Mouse (Mus musculus) hindlimb bud, embryonic 11.5 days (tissue): ENCODE data around the gene Fam151b.
A peak's percentile ranks its signal among the peaks of the same experiment; 100 is the strongest.

Experiments used
- DNase-seq: peaks from one replicate; pipeline ENCODE4 v3.0.0-alpha.2; 2012; ENCODE audit warnings: low read depth, low spot score; ENCODE audit errors: extremely low spot score

Gene Fam151b

GRCm38 (mm10) chr13:92483852-92484463, at the start of gene Fam151b:
TSS of gene Fam151b (minus strand) at chr13:92484015.
- DNase-seq, result peak; percentile 91

DNA sequence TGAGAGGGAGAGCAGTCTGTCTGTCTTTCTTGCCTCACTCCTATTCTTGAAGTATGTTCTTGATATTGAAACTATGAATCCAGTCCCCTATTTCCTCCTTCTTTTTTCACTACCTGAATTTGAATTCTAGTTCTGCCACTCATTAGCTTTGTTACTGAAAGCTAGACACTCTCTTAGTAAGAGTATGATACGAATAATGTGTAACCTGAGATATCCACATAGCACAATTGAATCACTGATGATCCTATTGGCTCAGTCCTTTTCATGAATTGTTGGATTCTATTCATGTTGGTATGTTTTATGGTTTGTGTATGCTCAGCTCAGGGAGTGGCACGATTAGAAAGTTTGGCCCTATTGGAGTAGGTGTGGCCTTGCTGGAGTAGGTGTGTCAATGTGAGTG, 48.4 kb upstream of the Fam151b start:
- DNase-seq, result no peak

DNA sequence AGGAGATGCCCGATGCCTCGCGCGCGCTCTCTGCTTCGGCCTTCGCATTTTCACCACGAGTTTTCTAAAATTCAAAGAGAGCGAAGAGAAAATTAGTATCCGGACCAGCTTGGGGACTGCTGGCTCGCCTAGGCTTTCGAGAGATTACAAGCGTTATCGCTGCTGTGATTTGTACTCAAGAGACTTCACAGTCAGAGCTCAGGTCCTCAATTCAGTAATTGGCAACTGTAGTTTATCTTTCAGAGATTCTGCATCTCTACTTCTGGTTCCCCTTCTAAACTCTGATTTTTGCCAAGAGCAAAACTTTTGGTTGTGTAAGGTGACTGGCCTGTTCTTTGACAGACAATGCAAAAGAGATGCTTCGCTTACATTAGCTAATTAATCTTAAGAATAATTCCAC, 47.4 kb upstream of the Fam151b start:
- DNase-seq, result no peak

DNA sequence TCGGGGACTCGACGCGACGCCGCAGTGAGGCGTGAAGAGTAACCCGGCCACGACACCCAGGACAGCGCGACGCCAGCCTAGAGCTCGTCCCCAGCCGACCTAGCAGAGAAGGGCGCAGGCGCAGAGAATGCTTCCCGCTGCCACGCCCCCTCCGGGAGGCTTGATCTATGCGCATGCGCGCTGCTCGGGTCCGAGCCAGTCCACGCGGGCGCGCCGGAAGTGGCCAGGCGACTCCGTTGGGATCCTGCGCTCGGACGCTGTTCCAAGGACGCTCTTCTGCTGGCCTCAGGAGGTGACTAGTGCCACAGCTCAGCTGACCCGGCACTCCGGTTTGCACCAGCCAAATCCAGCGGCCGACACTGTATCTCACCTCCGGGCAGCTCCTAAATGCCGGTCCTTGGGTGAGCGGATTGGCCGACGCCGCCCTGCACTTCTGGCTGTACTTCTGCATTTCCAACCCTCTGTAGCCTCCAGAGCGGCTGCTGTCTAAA, 47.0 kb upstream of the Fam151b start, which contains the start of gene Zfyve16:
Gene Zfyve16, minus strand, starts transcription at position 148 of the 491 bp plus-strand sequence.
- DNase-seq, result peak; percentile 86

DNA sequence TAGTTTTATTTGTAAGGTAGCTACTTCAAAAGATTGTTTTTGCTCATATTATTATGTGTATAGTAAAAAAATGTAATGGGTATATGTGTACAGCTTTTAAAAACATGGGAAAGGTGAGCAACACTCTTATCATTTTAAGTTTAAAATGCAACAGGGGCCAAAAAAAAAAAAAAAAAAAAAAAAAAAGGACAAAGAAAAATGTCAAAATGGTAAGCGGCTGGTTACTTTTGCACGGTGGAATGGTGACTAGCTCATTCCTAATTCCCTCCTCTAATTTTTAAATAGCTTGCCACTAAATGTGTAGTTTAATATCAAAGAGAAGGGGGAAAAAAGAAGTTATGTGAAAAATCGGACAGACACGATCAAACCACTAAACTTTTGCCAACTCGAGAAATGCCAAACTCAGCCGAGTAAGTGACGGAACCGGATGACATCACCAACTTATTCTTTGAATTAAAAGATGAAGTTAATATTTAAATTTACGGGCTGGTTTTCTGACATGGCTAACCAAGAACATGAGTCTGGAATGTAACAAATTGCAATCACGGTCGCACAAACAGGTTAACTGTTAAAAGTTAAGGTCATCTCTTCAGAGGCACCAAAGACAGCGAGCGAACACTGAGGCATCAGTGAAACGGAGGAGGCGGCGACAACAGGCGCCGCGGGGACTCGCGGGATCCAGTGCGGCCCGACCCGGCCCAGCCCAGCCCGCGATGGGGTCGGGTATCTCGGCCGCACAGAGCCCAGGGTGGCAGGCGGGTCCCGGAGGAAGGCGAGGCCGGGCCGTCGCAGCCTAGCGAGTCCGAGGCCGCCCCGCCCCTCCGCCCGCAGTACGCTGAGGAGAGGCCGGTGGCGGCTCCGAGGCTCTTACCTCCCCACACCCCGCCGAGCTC, 46.3 kb upstream of the Fam151b start:
- peak; percentile 35 for DNase-seq

DNA sequence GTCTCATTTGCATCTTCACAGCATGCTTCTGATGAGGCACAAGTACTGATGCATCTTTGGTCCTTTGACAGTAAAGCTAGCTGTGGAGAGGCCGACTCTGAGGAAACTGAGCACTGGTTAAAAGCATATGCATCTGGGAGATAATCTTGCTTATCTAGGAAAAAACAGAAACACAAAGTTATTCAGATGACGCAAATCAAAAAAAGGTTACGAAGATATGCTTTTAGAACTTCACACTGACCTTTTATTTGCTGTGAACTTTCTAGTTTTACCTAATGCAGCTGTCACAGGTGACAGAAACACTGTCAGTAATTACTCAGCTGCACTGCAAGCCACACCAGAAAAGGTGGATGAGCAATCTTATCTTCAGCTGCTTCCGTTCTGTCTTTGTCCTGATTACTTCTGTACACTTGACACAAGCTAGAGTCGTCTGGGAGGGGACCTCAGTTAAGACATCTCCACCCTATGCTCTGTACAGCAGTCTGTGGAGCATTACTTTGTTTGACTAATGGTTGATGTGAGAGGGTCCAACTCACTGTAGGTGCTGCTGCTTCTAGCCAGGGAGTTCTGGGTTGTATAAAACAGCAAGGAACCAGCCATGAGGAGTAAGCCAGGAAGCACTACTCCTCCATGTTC, 39.5 kb upstream of the Fam151b start:
- no peak for DNase-seq

DNA sequence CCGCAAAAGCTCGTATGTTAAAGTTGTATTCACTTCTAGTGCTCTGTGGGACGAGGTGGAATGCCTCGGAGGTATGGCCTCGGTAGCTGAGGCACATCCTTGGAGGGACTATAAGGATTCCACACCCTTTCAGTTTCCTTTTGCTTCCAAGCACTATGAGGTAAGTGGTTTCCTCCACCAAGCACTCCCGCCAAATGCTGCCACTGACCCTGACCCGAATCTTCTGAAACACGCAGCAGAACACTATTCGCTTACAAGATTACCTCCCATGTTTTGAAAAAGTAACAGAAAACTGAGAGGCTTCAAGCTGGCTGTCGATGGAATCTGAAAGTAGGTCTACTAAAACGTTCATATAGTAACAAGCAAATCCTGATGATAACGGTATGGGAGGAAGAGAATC, 21.1 kb upstream of the Fam151b start:
- DNase-seq, result no peak

GRCm38 (mm10) chr13:92491923-92492322, 8.1 kb upstream of the Fam151b start:
- DNase-seq, result no peak

DNA sequence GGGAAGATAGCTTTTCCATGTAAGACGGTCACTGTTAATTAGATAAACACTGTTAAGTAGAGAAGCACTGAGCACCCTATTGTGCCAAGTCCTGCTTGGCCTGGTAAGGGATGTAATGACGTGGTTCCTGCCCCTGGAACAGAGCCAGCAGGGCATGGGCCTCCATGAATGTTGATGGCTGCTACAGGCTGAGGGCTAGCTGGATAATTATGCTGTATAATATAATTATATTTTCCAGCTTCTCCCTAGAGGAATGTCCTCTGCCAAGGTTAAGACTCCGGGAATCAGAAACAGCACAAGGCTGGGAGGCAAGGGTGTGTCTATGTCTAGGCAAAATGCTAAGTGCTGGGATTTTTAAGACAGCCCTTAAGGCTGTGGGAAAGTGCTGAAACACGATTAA, 7.0 kb upstream of the Fam151b start:
- DNase-seq, result no peak

DNA sequence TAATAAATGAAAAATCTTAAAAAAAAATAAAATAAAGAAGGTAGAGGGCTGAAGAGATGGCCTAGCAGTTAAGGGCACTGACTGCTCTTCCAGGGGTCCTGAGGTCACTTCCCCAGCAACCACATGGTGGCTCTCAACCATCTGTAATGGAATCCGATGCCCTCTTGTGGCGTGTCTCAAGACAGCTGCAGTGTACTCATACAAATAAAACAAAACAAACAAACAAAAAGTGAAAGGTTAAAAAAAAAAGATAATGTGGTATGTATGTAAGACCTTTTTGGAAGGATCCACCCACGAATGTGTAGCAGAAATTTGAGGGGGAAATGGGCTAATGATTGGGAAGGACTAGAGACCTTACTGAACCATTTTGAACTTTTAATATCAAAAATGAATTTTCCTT, 467 bp downstream of the Fam151b start:
- no peak for DNase-seq

- no peak for DNase-seq
Observed at GRCm38 (mm10) chr13:92470151-92470550, 13.7 kb downstream of the Fam151b start.

- no peak for DNase-seq
Observed at GRCm38 (mm10) chr13:92469381-92469780, 14.4 kb downstream of the Fam151b start.

- no peak for DNase-seq
Observed at GRCm38 (mm10) chr13:92467891-92468290, 15.9 kb downstream of the Fam151b start.

DNA sequence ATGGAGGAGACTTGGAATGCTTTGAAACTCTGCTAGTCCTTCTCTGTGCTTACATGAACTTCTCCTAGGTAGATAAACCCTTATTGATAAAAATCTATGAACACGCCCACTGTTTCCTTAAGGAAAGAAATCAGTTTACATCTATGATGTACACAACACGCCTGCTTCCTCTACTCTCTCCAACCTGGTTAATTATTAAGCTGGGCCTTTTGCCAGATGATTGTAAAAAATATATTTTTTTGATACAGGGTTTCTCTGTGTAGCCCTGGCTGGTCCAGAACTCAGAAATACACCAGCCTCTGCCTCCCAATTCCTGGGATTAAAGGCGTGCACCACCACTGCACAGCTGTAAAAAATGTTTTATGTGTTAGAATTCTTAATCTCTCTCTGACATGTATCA, 19.1 kb downstream of the Fam151b start:
- DNase-seq, result no peak

DNA sequence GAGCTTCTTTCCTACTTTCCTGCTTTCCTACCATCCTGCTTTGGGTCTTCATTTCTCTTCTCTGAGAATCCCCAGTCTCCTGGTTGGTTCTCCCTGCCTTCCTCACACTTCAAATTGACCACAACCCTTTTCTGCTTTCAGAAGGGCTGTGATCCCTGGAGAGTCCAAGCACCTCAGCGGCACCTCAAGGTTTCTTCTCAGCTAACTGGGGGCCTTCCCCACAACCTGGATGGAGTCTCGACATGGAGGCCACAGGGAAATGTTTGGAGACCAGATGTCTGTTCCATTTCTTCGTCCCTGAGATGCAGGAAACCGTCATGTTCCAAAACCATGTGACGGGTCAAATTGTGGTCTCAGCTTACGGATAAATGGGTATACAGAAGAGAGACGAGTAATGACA, 36.9 kb downstream of the Fam151b start:
- no peak for DNase-seq

- no peak for DNase-seq
Observed at GRCm38 (mm10) chr13:92440286-92440685, 43.5 kb downstream of the Fam151b start.

DNA sequence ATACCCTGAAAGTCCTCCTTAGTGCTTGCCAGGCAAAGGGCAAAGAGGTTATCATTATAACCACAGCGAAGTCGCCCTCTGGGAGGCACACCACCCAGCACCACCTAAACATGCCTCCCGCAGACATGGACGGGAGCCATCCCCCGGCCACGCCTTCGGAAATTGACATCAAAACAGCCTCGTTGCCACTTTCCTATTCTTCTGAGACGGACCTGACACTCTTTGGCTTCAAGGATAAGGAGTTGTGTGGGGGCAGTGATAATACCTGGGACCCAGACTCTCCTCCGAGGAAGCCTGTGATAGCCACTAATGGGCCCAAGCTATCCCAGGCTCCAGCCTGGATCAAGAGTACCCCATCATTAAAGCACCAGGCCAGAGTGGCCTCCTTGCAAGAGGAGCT, 45.2 kb downstream of the Fam151b start:
- DNase-seq, result no peak

GRCm38 (mm10) chr13:92427351-92427855, 56.4 kb downstream of the Fam151b start:
- no peak for DNase-seq

DNA sequence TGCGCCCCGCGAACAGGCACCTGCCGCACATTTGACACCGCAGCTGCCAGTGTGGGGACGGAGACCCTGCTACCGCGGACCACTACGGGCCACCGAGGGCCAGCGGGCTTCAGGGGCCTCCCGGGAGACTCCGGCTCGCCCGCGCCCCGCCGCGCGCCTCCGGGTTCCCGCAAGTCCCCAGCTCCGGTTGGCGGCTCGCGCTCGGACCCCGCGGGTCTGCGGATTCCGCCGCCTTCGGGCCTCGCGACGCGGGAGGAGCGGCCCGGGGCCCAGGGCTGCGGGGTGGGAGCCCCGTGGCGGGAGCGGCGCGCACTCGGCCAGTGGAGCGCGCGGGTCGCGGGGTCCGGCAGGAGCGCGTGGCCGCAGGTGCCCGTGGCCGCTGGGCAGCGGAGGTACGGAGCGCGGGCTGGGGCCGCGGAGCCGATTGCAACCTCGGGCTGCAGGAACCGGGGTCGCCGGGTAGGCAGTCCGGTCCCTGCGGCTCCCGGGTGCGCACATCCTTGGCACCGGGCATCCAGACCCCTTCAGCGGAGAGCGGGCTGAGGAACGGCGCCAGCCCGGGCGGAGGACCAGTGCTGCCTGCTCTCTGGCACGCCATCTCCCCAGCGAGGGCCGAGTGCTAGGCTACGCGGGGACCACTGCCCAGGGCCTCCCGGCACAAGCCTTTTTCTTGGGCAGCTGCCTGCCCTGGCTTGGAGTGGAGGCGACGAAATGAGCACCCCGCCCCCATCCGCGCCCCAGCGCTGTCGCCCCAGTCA, 57.3 kb downstream of the Fam151b start:
- no peak for DNase-seq

- no peak for DNase-seq
Observed at GRCm38 (mm10) chr13:92425758-92426264, 58.0 kb downstream of the Fam151b start, which contains the start of gene Ankrd34b. TSS of gene Ankrd34b (plus strand) at chr13:92425896.
